Mouse (Mus musculus): ENCODE measurements around the gene Cavin1. TPM values are rescaled to one million over a fixed set of nuclear protein-coding genes. Genes with fewer than 3 reads are reported as not detected.

Cavin1 gene
- polyA plus RNA-seq, 1 experiment from 2014 or later: 40.0 TPM

DNA sequence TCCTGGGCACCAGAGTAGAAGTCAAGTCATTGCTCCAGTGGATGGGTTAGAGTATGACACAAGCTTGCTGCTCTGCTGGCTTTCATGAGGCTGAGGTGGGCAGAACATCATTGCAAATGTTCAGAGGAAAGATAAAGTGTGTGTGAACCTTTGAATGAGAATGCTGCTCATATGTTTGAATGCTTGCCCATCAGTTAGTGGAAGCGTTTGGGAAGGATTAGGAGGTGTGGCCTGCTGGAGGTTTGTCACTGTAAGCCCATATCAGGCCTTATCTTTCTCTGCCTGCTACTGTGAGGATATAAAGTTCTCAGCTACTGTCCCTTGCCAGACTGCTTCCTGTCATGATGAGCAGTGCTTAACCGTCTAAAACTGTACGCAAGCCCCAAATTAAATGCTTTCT is 55.6 kb downstream of the Cavin1 start:
- Histone ChIP-seq H3K9ac (ENCODE audit: low read depth, low read length) (no peak overlapping the region), H3K27me3 (ENCODE audit: control insufficient read depth, insufficient read depth, low read depth, low read length) (no peaks in the 10 kb centered on the region), H3K27ac (ENCODE audit: low read length) (no peak overlapping the region), H3K4me3 (ENCODE audit: low read depth, low read length) (no peak overlapping the region), H3K36me3 (ENCODE audit: control insufficient read depth, insufficient read depth, low read length) (no peaks in the 10 kb centered on the region), H3K4me1 (ENCODE audit: control insufficient read depth, insufficient read depth, low read length) (no peaks in the 10 kb centered on the region), H3K9me3 (replicated peaks; ENCODE audit: control insufficient read depth, low read length, poor library complexity, severe bottlenecking) (no peaks in the 10 kb centered on the region), H3K4me2 (ENCODE audit: low read length) (no peak overlapping the region)
- WGBS: 99% methylated on average over 3 of the region's 3 CpGs
- ATAC-seq: no peak

DNA sequence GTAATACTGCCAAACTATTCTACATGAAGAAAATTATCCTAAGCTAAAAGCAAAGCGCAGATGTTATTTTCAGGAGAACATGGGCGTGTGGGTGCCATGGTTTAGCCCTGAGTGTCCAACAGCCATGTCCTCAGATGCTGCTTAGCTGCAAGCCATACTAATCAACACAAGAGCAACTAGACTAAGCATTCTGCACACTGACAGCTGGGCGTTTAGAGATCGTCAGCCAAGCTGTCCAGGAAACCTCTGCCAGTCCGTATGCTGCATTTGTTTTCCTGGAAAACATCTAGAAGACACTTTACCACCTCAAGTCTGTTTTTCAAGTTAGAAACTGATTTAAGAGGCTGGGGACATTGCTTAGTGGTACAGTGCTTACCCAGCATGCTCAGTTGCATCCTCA is 56.3 kb downstream of the Cavin1 start:
- no peak for ATAC-seq
- H3K4me2 ChIP-seq (ENCODE audit: low read length): no peak overlapping the region
- WGBS: 86% methylated on average over 5 of the region's 5 CpGs

DNA sequence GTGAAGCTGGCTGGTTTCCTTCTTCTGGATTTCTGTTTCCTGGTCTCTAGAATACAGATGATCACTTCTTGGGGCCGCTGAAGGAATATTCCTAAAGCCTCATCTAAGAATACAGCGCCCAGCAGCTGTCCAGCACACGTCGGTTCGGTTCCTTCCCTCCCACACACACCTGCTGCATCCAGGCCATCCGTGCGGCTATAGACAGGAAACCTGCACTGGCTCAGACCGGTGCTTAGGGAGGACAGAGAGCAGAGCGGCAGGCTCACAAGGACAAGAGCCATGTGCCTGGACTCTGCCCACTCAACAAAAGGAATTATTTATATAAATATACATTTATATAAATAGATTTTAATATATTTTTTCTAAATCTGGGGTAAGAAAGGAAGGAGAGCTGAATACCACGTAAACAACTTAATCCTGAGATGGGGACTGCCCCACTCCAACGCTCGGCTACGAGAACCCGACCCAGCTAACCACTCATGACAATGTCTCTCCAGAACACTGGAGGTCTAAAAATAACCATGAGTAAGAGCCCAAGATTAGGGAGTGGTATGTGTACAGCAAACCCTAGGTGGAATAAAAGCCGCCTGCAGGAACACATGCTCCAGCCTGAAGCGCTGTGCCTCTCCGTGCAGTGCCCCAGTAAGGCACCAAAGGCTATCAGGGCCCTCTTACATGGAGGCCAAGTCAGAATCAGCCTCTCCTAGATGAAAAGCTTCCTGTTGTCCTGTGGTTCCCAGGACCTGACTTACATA is 58.1 kb downstream of the Cavin1 start:
- ATAC-seq: no peak
- Histone ChIP-seq H3K27me3 (ENCODE audit: control insufficient read depth, insufficient read depth, low read depth, low read length) (no peaks in the 10 kb centered on the region), H3K36me3 (ENCODE audit: control insufficient read depth, insufficient read depth, low read length) (peaks cover 3% of the 10 kb centered on the region; the same call in 1 of the 2 replicates), H3K27ac (ENCODE audit: low read length) (no peak overlapping the region), H3K9ac (ENCODE audit: low read depth, low read length) (no peak overlapping the region), H3K4me2 (ENCODE audit: low read length) (no peak overlapping the region), H3K9me3 (replicated peaks; ENCODE audit: control insufficient read depth, low read length, poor library complexity, severe bottlenecking) (no peaks in the 10 kb centered on the region), H3K4me3 (ENCODE audit: low read depth, low read length) (no peak overlapping the region), H3K4me1 (ENCODE audit: control insufficient read depth, insufficient read depth, low read length) (no peaks in the 10 kb centered on the region)
- WGBS: 94% methylated on average over 17 of the region's 17 CpGs

More for the DNA sequence above, 56.3 kb downstream of the Cavin1 start:
- Histone ChIP-seq H3K4me3 (ENCODE audit: low read depth, low read length) (no peak overlapping the region), H3K4me1 (ENCODE audit: control insufficient read depth, insufficient read depth, low read length) (no peaks in the 10 kb centered on the region), H3K27ac (ENCODE audit: low read length) (no peak overlapping the region), H3K9me3 (replicated peaks; ENCODE audit: control insufficient read depth, low read length, poor library complexity, severe bottlenecking) (no peaks in the 10 kb centered on the region), H3K27me3 (ENCODE audit: control insufficient read depth, insufficient read depth, low read depth, low read length) (no peaks in the 10 kb centered on the region), H3K36me3 (ENCODE audit: control insufficient read depth, insufficient read depth, low read length) (no peaks in the 10 kb centered on the region), H3K9ac (ENCODE audit: low read depth, low read length) (no peak overlapping the region)

DNA sequence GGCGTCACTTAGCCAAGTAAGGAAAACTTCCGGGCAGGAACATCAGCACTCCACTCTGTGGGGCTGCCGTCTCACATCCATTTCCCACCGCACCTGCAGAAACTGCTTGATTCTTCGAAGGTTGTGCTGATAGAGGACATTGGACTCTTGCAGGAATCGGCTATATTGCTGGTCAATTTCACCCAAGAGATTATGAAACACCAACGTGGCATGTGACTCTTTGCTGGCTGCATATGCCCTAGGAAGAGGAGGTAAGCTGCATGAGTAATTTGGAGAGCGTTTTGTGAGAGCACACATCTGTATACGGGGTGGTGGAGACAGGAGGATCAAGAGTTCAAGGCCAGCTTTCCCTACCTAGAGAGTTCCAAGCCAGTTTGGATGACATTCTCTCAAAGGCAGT is 62.1 kb downstream of the Cavin1 start:
- Histone ChIP-seq H3K27ac (ENCODE audit: low read length) (no peak overlapping the region), H3K9me3 (replicated peaks; ENCODE audit: control insufficient read depth, low read length, poor library complexity, severe bottlenecking) (no peaks in the 10 kb centered on the region), H3K4me1 (ENCODE audit: control insufficient read depth, insufficient read depth, low read length) (no peaks in the 10 kb centered on the region), H3K4me3 (ENCODE audit: low read depth, low read length) (no peak overlapping the region), H3K9ac (ENCODE audit: low read depth, low read length) (no peak overlapping the region), H3K36me3 (ENCODE audit: control insufficient read depth, insufficient read depth, low read length) (peaks cover 6% of the 10 kb centered on the region; the same call in 1 of the 2 replicates), H3K27me3 (ENCODE audit: control insufficient read depth, insufficient read depth, low read depth, low read length) (no peaks in the 10 kb centered on the region), H3K4me2 (ENCODE audit: low read length) (no peak overlapping the region)
- WGBS: 86% methylated on average over 9 of the region's 9 CpGs
- no peak for ATAC-seq

DNA sequence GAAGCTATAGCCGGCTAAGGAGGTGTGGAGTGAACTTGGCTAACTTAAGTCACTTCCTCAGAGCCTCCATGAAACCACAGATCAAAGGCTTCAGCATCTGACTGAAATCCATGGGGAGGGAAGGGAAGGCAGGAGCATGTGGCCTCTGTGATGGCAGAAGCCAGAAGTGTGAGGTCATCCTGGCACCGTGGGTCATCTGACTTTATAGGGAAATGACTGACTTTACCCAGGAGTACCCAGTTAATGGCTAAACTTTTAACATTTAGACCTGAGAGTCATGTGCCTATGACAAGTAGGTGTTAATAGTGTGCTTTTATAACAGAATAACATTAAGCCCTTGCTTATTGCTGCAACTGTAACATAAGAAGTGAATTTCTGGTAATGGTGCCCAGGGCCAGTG is 62.6 kb downstream of the Cavin1 start:
- no peak overlapping the region for H3K27ac ChIP-seq (ENCODE audit: low read length)
- no peak overlapping the region for H3K4me3 ChIP-seq (ENCODE audit: low read depth, low read length)
- peaks cover 9% of the 10 kb centered on the region; the same call in 1 of the 2 replicates for H3K36me3 ChIP-seq (ENCODE audit: control insufficient read depth, insufficient read depth, low read length)
- H3K4me2 ChIP-seq (ENCODE audit: low read length): no peak overlapping the region
- WGBS: 91% methylated on average over 2 of the region's 2 CpGs
- no peaks in the 10 kb centered on the region for H3K9me3 ChIP-seq (replicated peaks; ENCODE audit: control insufficient read depth, low read length, poor library complexity, severe bottlenecking)
- H3K9ac ChIP-seq (ENCODE audit: low read depth, low read length): no peak overlapping the region
- no peaks in the 10 kb centered on the region for H3K27me3 ChIP-seq (ENCODE audit: control insufficient read depth, insufficient read depth, low read depth, low read length)
- no peak for ATAC-seq
- no peaks in the 10 kb centered on the region for H3K4me1 ChIP-seq (ENCODE audit: control insufficient read depth, insufficient read depth, low read length)

DNA sequence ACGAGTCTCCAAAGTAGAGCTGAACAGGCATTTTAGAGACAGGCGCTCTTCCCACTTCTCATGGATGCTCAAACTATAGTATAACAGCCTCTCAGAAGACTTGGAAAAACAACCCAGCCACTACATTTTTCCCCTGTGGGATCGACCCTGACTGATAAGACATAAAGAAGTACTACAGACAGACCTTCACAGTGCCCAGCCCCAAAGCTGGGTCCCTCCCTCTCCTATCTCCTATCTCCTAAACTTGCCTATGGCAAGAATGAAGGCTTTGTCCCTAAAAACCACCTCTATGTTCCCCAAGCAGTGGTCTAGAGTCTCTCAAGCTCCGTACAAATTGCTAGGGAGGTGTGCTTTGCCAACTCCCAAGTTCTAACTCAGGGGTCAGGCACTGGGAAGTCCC is 63.8 kb downstream of the Cavin1 start:
- H3K27ac ChIP-seq (ENCODE audit: low read length): no peak overlapping the region
- no peak overlapping the region for H3K9ac ChIP-seq (ENCODE audit: low read depth, low read length)
- peaks cover 2% of the 10 kb centered on the region; the same call in 1 of the 2 replicates for H3K9me3 ChIP-seq (replicated peaks; ENCODE audit: control insufficient read depth, low read length, poor library complexity, severe bottlenecking)
- H3K27me3 ChIP-seq (ENCODE audit: control insufficient read depth, insufficient read depth, low read depth, low read length): no peaks in the 10 kb centered on the region
- no peaks in the 10 kb centered on the region for H3K4me1 ChIP-seq (ENCODE audit: control insufficient read depth, insufficient read depth, low read length)
- WGBS: 90% methylated on average over 4 of the region's 4 CpGs
- no peak overlapping the region for H3K4me3 ChIP-seq (ENCODE audit: low read depth, low read length)
- H3K4me2 ChIP-seq (ENCODE audit: low read length): no peak overlapping the region
- no peak for ATAC-seq
- peaks cover 15% of the 10 kb centered on the region for H3K36me3 ChIP-seq (ENCODE audit: control insufficient read depth, insufficient read depth, low read length)

Other genes starting within 250 kb of the Cavin1 start
- gene Rab5c, start 232.7 kb downstream of the Cavin1 start, polyA plus RNA-seq (2015; fragmentation: Nextera tagmentation; extraction: Ambion mirVana): 41.1 and 43.3 TPM in 2 replicates
- 11.4 and 12.3 TPM in 2 replicates for gene Kcnh4, start 210.9 kb downstream of the Cavin1 start, polyA plus RNA-seq (2015; fragmentation: Nextera tagmentation; extraction: Ambion mirVana)
- 2.5 and 4.6 TPM in 2 replicates for gene Hcrt, start 208.0 kb downstream of the Cavin1 start, polyA plus RNA-seq (2015; fragmentation: Nextera tagmentation; extraction: Ambion mirVana)
- gene Ghdc, start 199.9 kb downstream of the Cavin1 start, polyA plus RNA-seq (2015; fragmentation: Nextera tagmentation; extraction: Ambion mirVana): 6.8 and 7.5 TPM in 2 replicates
- 17.5 and 22.9 TPM in 2 replicates for gene Stat5b, start 120.2 kb downstream of the Cavin1 start, polyA plus RNA-seq (2015; fragmentation: Nextera tagmentation; extraction: Ambion mirVana)
- gene Stat5a, start 111.5 kb downstream of the Cavin1 start, polyA plus RNA-seq (2015; fragmentation: Nextera tagmentation; extraction: Ambion mirVana): 2.1 and 3.2 TPM in 2 replicates
- 37.3 and 39.0 TPM in 2 replicates for gene Stat3, start 31.3 kb downstream of the Cavin1 start, polyA plus RNA-seq (2015; fragmentation: Nextera tagmentation; extraction: Ambion mirVana)
- gene Atp6v0a1, start 38.6 kb upstream of the Cavin1 start, polyA plus RNA-seq (2015; fragmentation: Nextera tagmentation; extraction: Ambion mirVana): 155 and 172 TPM in 2 replicates
- 13.2 and 14.2 TPM in 2 replicates for gene Naglu, start 99.1 kb upstream of the Cavin1 start, polyA plus RNA-seq (2015; fragmentation: Nextera tagmentation; extraction: Ambion mirVana)
- gene Hsd17b1, start 107.5 kb upstream of the Cavin1 start, polyA plus RNA-seq (2015; fragmentation: Nextera tagmentation; extraction: Ambion mirVana): 0.21 and 0.49 TPM in 2 replicates
- gene Coasy, start 111.7 kb upstream of the Cavin1 start, polyA plus RNA-seq (2015; fragmentation: Nextera tagmentation; extraction: Ambion mirVana): 42.0 and 43.5 TPM in 2 replicates
- 93.8 and 96.5 TPM in 2 replicates for gene Mlx, start 116.4 kb upstream of the Cavin1 start, polyA plus RNA-seq (2015; fragmentation: Nextera tagmentation; extraction: Ambion mirVana)
- gene Psmc3ip, start 124.5 kb upstream of the Cavin1 start, polyA plus RNA-seq (2015; fragmentation: Nextera tagmentation; extraction: Ambion mirVana): 15.2 and 17.6 TPM in 2 replicates
- 24.4 and 25.4 TPM in 2 replicates for gene Retreg3, start 149.0 kb upstream of the Cavin1 start, polyA plus RNA-seq (2015; fragmentation: Nextera tagmentation; extraction: Ambion mirVana)
- gene Tubg1, start 149.1 kb upstream of the Cavin1 start, polyA plus RNA-seq (2015; fragmentation: Nextera tagmentation; extraction: Ambion mirVana): 72.6 and 75.0 TPM in 2 replicates
- 62.9 and 71.4 TPM in 2 replicates for gene Tubg2, start 185.0 kb upstream of the Cavin1 start, polyA plus RNA-seq (2015; fragmentation: Nextera tagmentation; extraction: Ambion mirVana)
- gene Cntnap1, start 199.6 kb upstream of the Cavin1 start, polyA plus RNA-seq (2015; fragmentation: Nextera tagmentation; extraction: Ambion mirVana): 4.2 and 4.7 TPM in 2 replicates
- 6.5 and 7.6 TPM in 2 replicates for gene Plekhh3, start 200.5 kb upstream of the Cavin1 start, polyA plus RNA-seq (2015; fragmentation: Nextera tagmentation; extraction: Ambion mirVana)
- gene Ccr10, start 204.6 kb upstream of the Cavin1 start, polyA plus RNA-seq (2015; fragmentation: Nextera tagmentation; extraction: Ambion mirVana): 0.47 and 0.62 TPM in 2 replicates